Mouse (Mus musculus): ENCODE measurements at regions not wholly inside any gene's neighbourhood (a gene's known extent, or its start where the extent isn't known, plus 50 kb on each side); places are given as distances from the start of the nearest gene placed in this dataset. TPM values are rescaled to one million over a fixed set of nuclear protein-coding genes. Genes with fewer than 3 reads are reported as not detected.

- Histone ChIP-seq H3K4me1 (ENCODE audit: control insufficient read depth, insufficient read depth, low read length) (no peaks in the 10 kb centered on the region), H3K27ac (ENCODE audit: low read depth, low read length) (no peak overlapping the region), H3K4me2 (replicated peaks; ENCODE audit: low read depth, low read length) (no peak overlapping the region), H3K4me3 (ENCODE audit: low read length) (no peak overlapping the region), H3K9me3 (ENCODE audit: control insufficient read depth, low read length) (no peaks in the 10 kb centered on the region), H3K27me3 (ENCODE audit: control insufficient read depth, insufficient read depth, low read length) (no peaks in the 10 kb centered on the region), H3K9ac (ENCODE audit: low read depth, low read length) (no peak overlapping the region), H3K36me3 (ENCODE audit: control insufficient read depth, insufficient read depth, low read length) (no peaks in the 10 kb centered on the region)
- ATAC-seq (ENCODE audit: low FRiP score, low TSS enrichment): no peak
- WGBS: 68% methylated on average over 2 of the region's 2 CpGs
Measured at GRCm38 (mm10) chr3:33218291-33218690, 75.2 kb upstream of the Pex5l start.

GRCm38 (mm10) chr3:33217360-33218034 is 74.5 kb upstream of the Pex5l start:
- no peak overlapping the region for H3K27ac ChIP-seq (ENCODE audit: low read depth, low read length)
- H3K4me3 ChIP-seq (ENCODE audit: low read length): no peak overlapping the region
- H3K9ac ChIP-seq (ENCODE audit: low read depth, low read length): no peak overlapping the region
- no peaks in the 10 kb centered on the region for H3K9me3 ChIP-seq (ENCODE audit: control insufficient read depth, low read length)
- WGBS: 65% methylated on average over 18 of the region's 18 CpGs
- H3K4me1 ChIP-seq (ENCODE audit: control insufficient read depth, insufficient read depth, low read length): no peaks in the 10 kb centered on the region
- no peaks in the 10 kb centered on the region for H3K27me3 ChIP-seq (ENCODE audit: control insufficient read depth, insufficient read depth, low read length)
- H3K4me2 ChIP-seq (replicated peaks; ENCODE audit: low read depth, low read length): no peak overlapping the region
- H3K36me3 ChIP-seq (ENCODE audit: control insufficient read depth, insufficient read depth, low read length): no peaks in the 10 kb centered on the region
- no peak for ATAC-seq (ENCODE audit: low FRiP score, low TSS enrichment)

- WGBS: 67% methylated on average over 4 of the region's 4 CpGs
- Histone ChIP-seq H3K27me3 (ENCODE audit: control insufficient read depth, insufficient read depth, low read length) (no peaks in the 10 kb centered on the region), H3K4me3 (ENCODE audit: low read length) (no peak overlapping the region)
Measured at GRCm38 (mm10) chr3:33211224-33211817, 68.3 kb upstream of the Pex5l start.

More at GRCm38 (mm10) chr3:33211224-33211817, 68.3 kb upstream of the Pex5l start:
- no peak overlapping the region for H3K27ac ChIP-seq (ENCODE audit: low read depth, low read length)
- H3K9ac ChIP-seq (ENCODE audit: low read depth, low read length): no peak overlapping the region
- H3K9me3 ChIP-seq (ENCODE audit: control insufficient read depth, low read length): no peaks in the 10 kb centered on the region
- no peaks in the 10 kb centered on the region for H3K36me3 ChIP-seq (ENCODE audit: control insufficient read depth, insufficient read depth, low read length)
- no peak overlapping the region for H3K4me2 ChIP-seq (replicated peaks; ENCODE audit: low read depth, low read length)
- H3K4me1 ChIP-seq (ENCODE audit: control insufficient read depth, insufficient read depth, low read length): no peaks in the 10 kb centered on the region
- no peak for ATAC-seq (ENCODE audit: low FRiP score, low TSS enrichment)

Small RNA genes lying in the stretch of these regions (microRNA-seq; reads per million reads assigned to microRNA genes)
- gene Gm27974: not detected

Measured in kidney, embryonic 14.5 days (tissue).